Mouse (Mus musculus) G1E (cell line): Measurements from ENCODE around the gene Mgmt.

Experiments
- CTCF ChIP-seq: IDR thresholded peaks from 2 replicates; pipeline ENCODE4 v1.5.1; 2012; ENCODE audit warnings: low read depth, low read length, inconsistent platforms, mixed read lengths
- GATA1 ChIP-seq: IDR thresholded peaks from 2 replicates; pipeline ENCODE4 v1.6.1; 2012; ENCODE audit warnings: borderline replicate concordance, low read length, inconsistent platforms, mixed read lengths
- GATA2 ChIP-seq: IDR thresholded peaks from 2 replicates; pipeline ENCODE4 v1.6.1; 2012; ENCODE audit warnings: low read depth, low read length, inconsistent platforms, borderline replicate concordance
- POLR2AphosphoS5 ChIP-seq: IDR thresholded peaks from 2 replicates; pipeline ENCODE4 v1.6.1; 2012; ENCODE audit warnings: low read depth, low read length, inconsistent platforms; ENCODE audit not compliant: insufficient replicate concordance
- TAL1 ChIP-seq: conservative IDR thresholded peaks from 2 replicates; pipeline ENCODE4 v1.6.1; 2012; ENCODE audit warnings: low read depth, low read length, inconsistent platforms, mixed read lengths

GRCm38 (mm10) chr7:137141386-137141785, 247.0 kb downstream of the Mgmt start:
- no peak for TF ChIP-seq CTCF
- TF ChIP-seq GATA1: no peak
- TF ChIP-seq POLR2AphosphoS5: no peak
- no peak for TF ChIP-seq GATA2
- TF ChIP-seq TAL1: no peak
